Mouse (Mus musculus) heart, adult 2 months (tissue): ENCODE measurements around the gene Ripply3.

Experiments used
- CTCF ChIP-seq: fragments of 200-600 bp; IDR thresholded peaks from 2 replicates; pipeline ENCODE4 v1.8.1; 2022; ENCODE audit warnings: antibody characterized with exemption, mild to moderate bottlenecking, moderate library complexity
- EP300 ChIP-seq: fragments of 200-500 bp; IDR thresholded peaks from 2 replicates; pipeline ENCODE4 v1.6.1; 2011; ENCODE audit warnings: low read depth, low read length, control low read depth; ENCODE audit not compliant: insufficient read depth

DNA sequence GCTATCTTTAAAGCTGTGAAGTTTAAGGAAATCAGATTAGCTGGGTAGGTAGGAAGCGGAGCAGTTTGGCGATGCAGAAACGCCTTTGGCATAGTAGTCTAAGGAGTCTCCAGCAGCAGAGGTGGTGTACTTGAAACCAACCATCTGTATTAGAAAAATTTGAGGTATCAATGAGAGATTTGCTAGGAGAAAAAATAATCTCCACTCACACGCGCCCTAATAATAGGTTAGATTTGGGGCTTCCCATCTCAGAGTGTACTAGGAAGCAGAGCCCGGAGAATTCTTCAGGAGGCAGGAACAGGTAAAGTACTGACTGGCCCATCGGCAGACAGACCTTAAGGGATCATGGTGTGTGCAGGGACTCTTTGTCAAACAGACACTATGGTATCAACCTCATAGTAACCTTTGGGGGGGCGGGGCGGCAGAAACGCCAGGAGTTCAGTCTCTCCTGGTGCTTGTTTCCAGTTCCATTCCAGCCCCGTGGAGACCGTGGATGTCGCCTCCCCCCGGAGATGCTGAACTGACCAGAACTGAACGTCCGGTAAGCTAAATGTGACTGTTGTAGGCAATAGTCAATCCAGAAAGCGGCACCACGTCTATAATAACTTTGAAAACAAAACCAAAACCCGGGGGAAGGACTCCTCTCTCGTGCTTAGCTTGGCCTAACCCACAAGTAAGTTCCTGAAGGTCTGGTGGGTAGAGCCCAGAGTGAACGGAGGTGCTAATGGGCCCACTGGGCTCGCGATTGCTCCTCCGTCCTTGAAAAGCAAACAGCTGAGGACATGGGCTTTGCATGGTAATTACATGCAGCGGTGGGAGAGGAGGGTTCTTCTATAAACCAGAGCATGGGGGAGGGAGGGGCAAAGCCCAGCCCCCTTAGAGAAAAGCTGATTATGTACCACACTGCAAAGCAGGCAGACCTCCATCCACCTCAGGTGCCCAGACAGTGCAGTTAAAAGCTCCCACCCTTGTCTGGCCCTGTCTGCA is 954 bp downstream of the Ripply3 start:
- TF ChIP-seq EP300: no peak
- TF ChIP-seq CTCF: no peak
